Mouse (Mus musculus): ENCODE measurements around the gene Gng5. TPM values are rescaled to one million over a fixed set of nuclear protein-coding genes. Genes with fewer than 3 reads are reported as not detected.

The Gng5 gene
- total and polyA plus RNA-seq, 3 experiments = 186 to 2,226 (median 266) TPM

GRCm38 (mm10) chr3:146543632-146544031 is 44.0 kb downstream of the Gng5 start:
- no peaks in the 10 kb centered on the region for H3K9me3 ChIP-seq (replicated peaks; ENCODE audit: insufficient read depth, low read length)
- peaks cover 3% of the 10 kb centered on the region in 2 experiments for H3K27me3 ChIP-seq (ENCODE audit: control insufficient read depth in 1 of 2, insufficient read depth in 2 of 2, low read length in 2 of 2)
- no peaks in the 10 kb centered on the region for H3K36me3 ChIP-seq (ENCODE audit: control insufficient read depth in 1 of 2, insufficient read depth in 2 of 2, low read length in 2 of 2)
- no peak overlapping the region for H3K4me3 ChIP-seq (ENCODE audit: control insufficient read depth in 1 of 2, insufficient read depth in 1 of 2, low read depth in 2 of 2, low read length in 2 of 2)
- no peak overlapping the region for H3K9ac ChIP-seq (ENCODE audit: control insufficient read depth, low read depth, low read length, poor library complexity, severe bottlenecking)
- no peak for DNase-seq (ENCODE audit: low read depth, low spot score)
- TF ChIP-seq KAT2A (conservative IDR thresholded peaks at IDR 0.05; ENCODE audit: low read depth, low read length) = no peak
- no peak for TF ChIP-seq GATA1 (IDR thresholded peaks at IDR 0.05; ENCODE audit: low read depth, low read length)
- no peak for TF ChIP-seq ETS1 (IDR thresholded peaks at IDR 0.05; ENCODE audit: low read depth, low read length)
- no peaks in the 10 kb centered on the region for H3K4me1 ChIP-seq (ENCODE audit: control insufficient read depth in 1 of 2, insufficient read depth in 2 of 2, low read length in 2 of 2)
- no peak overlapping the region for H3K27ac ChIP-seq (ENCODE audit: control insufficient read depth, low read depth, low read length)
- H3K79me2 ChIP-seq (ENCODE audit: control insufficient read depth, insufficient read depth, low read length, poor library complexity) = no peaks in the 10 kb centered on the region

GRCm38 (mm10) chr3:146554816-146555215 is 55.2 kb downstream of the Gng5 start:
- Histone ChIP-seq H3K4me1 (ENCODE audit: control insufficient read depth in 1 of 2, insufficient read depth in 2 of 2, low read length in 2 of 2) (no peaks in the 10 kb centered on the region), H3K27me3 (ENCODE audit: control insufficient read depth in 1 of 2, insufficient read depth in 2 of 2, low read length in 2 of 2) (peaks cover 4 to 9% of the 10 kb centered on the region in 2 experiments; a peak in 3 of 4 replicates)
- no peak for DNase-seq (ENCODE audit: low read depth, low spot score)

More at GRCm38 (mm10) chr3:146554816-146555215, 55.2 kb downstream of the Gng5 start:
- Histone ChIP-seq H3K36me3 (ENCODE audit: control insufficient read depth in 1 of 2, insufficient read depth in 2 of 2, low read length in 2 of 2) (no peaks in the 10 kb centered on the region), H3K4me3 (ENCODE audit: control insufficient read depth in 1 of 2, insufficient read depth in 1 of 2, low read depth in 2 of 2, low read length in 2 of 2) (no peak overlapping the region), H3K9me3 (replicated peaks; ENCODE audit: insufficient read depth, low read length) (no peaks in the 10 kb centered on the region), H3K79me2 (ENCODE audit: control insufficient read depth, insufficient read depth, low read length, poor library complexity) (no peaks in the 10 kb centered on the region), H3K27ac (ENCODE audit: control insufficient read depth, low read depth, low read length) (no peak overlapping the region), H3K9ac (ENCODE audit: control insufficient read depth, low read depth, low read length, poor library complexity, severe bottlenecking) (no peak overlapping the region)
- no peak for TF ChIP-seq BHLHE40 (IDR thresholded peaks at IDR 0.05; ENCODE audit: borderline replicate concordance, low read depth, low read length)
- no peak for TF ChIP-seq RCOR1 (IDR thresholded peaks at IDR 0.05; ENCODE audit: low read depth, low read length)
- TF ChIP-seq EP300 (IDR thresholded peaks at IDR 0.05; ENCODE audit: low read depth in 1 of 2, low read length in 2 of 2) = no peak
- TF ChIP-seq MEF2A (IDR thresholded peaks at IDR 0.05; ENCODE audit: extremely low read depth, insufficient replicate concordance, low read depth, low read length, poor library complexity, severe bottlenecking) = no peak
- no peak for TF ChIP-seq CTCF (IDR thresholded peaks at IDR 0.05 in 2 of 3, conservative IDR thresholded peaks at IDR 0.05 in 1 of 3; ENCODE audit: control insufficient read depth in 1 of 3, insufficient read depth in 1 of 3, low read depth in 2 of 3, low read length in 3 of 3, poor library complexity in 1 of 3, severe bottlenecking in 1 of 3)
- no peak for TF ChIP-seq CHD1 (IDR thresholded peaks at IDR 0.05; ENCODE audit: low read depth, low read length)
- TF ChIP-seq MAFK (IDR thresholded peaks at IDR 0.05; ENCODE audit: borderline replicate concordance, low read depth, low read length) = no peak
- TF ChIP-seq ETS1 (IDR thresholded peaks at IDR 0.05; ENCODE audit: low read depth, low read length) = no peak
- TF ChIP-seq RAD21 (IDR thresholded peaks at IDR 0.05; ENCODE audit: low read depth, low read length) = no peak
- TF ChIP-seq TCF12 (IDR thresholded peaks at IDR 0.05; ENCODE audit: low read depth, low read length) = no peak
- TF ChIP-seq MAZ (IDR thresholded peaks at IDR 0.05; ENCODE audit: low read depth, low read length) = no peak
- no peak for TF ChIP-seq USF2 (IDR thresholded peaks at IDR 0.05; ENCODE audit: borderline replicate concordance in 1 of 2, insufficient read depth in 1 of 2, low read depth in 1 of 2, low read length in 2 of 2)

Other genes starting within 250 kb of the Gng5 start
- gene Ssx2ip, start 95.2 kb upstream of the Gng5 start, total RNA-seq (2012; rRNA removed) = 52.1 and 54.8 TPM in 2 replicates
- 100 to 1,000 TPM in 1 of 2 experiments, 10 to 100 TPM in 1; 70.0 to 270 TPM for gene Ssx2ip, start 95.2 kb upstream of the Gng5 start, polyA plus RNA-seq (2012; ENCODE audit: insufficient read depth in 1 of 2, insufficient read length in 2 of 2, low read depth in 1 of 2, low replicate concordance in 2 of 2, missing spikeins in 1 of 2)
- gene Ctbs, start 50.0 kb upstream of the Gng5 start, total RNA-seq (2012; rRNA removed) = 3.2 and 3.7 TPM in 2 replicates
- 1 to 10 TPM in 1 of 2 experiments, not detected in 1; 5.1 TPM for gene Ctbs, start 50.0 kb upstream of the Gng5 start, polyA plus RNA-seq (2012; ENCODE audit: insufficient read depth in 1 of 2, insufficient read length in 2 of 2, low read depth in 1 of 2, low replicate concordance in 2 of 2, missing spikeins in 1 of 2)
- gene Spata1, start 54 bp upstream of the Gng5 start, total RNA-seq (2012; rRNA removed) = 1.1 and 1.2 TPM in 2 replicates
- 1 to 10 TPM in 1 of 2 experiments, not detected in 1; 1.9 TPM for gene Spata1, start 54 bp upstream of the Gng5 start, polyA plus RNA-seq (2012; ENCODE audit: insufficient read depth in 1 of 2, insufficient read length in 2 of 2, low read depth in 1 of 2, low replicate concordance in 2 of 2, missing spikeins in 1 of 2)
- 68.3 and 72.3 TPM in 2 replicates for gene Rpf1, start 21.6 kb downstream of the Gng5 start, total RNA-seq (2012; rRNA removed)
- 100 to 1,000 TPM in 1 of 2 experiments, 10 to 100 TPM in 1; 73.6 to 369 TPM for gene Rpf1, start 21.6 kb downstream of the Gng5 start, polyA plus RNA-seq (2012; ENCODE audit: insufficient read depth in 1 of 2, insufficient read length in 2 of 2, low read depth in 1 of 2, low replicate concordance in 2 of 2, missing spikeins in 1 of 2)
- not detected in 2 replicates for gene Uox, start 70.6 kb downstream of the Gng5 start, total RNA-seq (2012; rRNA removed)
- gene Uox, start 70.6 kb downstream of the Gng5 start, polyA plus RNA-seq (2012; ENCODE audit: insufficient read depth in 1 of 2, insufficient read length in 2 of 2, low read depth in 1 of 2, low replicate concordance in 2 of 2, missing spikeins in 1 of 2) = not detected
- gene Dnase2b, start 115.8 kb downstream of the Gng5 start, total RNA-seq (2012; rRNA removed) = not detected in 2 replicates
- not detected for gene Dnase2b, start 115.8 kb downstream of the Gng5 start, polyA plus RNA-seq (2012; ENCODE audit: insufficient read depth in 1 of 2, insufficient read length in 2 of 2, low read depth in 1 of 2, low replicate concordance in 2 of 2, missing spikeins in 1 of 2)
- gene 4930503B20Rik, start 151.5 kb downstream of the Gng5 start, total RNA-seq (2012; rRNA removed) = 0.08 TPM in 1 of 2 replicates, not detected in the other
- not detected for gene 4930503B20Rik, start 151.5 kb downstream of the Gng5 start, polyA plus RNA-seq (2012; ENCODE audit: insufficient read depth in 1 of 2, insufficient read length in 2 of 2, low read depth in 1 of 2, low replicate concordance in 2 of 2, missing spikeins in 1 of 2)
- gene Samd13, start 185.8 kb downstream of the Gng5 start, total RNA-seq (2012; rRNA removed) = 1.1 and 1.9 TPM in 2 replicates
- gene Samd13, start 185.8 kb downstream of the Gng5 start, polyA plus RNA-seq (2012; ENCODE audit: insufficient read depth in 1 of 2, insufficient read length in 2 of 2, low read depth in 1 of 2, low replicate concordance in 2 of 2, missing spikeins in 1 of 2) = 1 to 10 TPM in 1 of 2 experiments, not detected in 1; 1.2 TPM

Data from MEL (cell line).